Mouse (Mus musculus) induced T-regulatory cell, adult 2 months (primary cell): ENCODE measurements around the gene Hoxb6.

ENCODE experiments used
- DNase-seq: peaks from one replicate; pipeline ENCODE4 v3.0.0-alpha.2; 2012; ENCODE audit warnings: low read depth

Hoxb6 gene

GRCm38 (mm10) chr11:96336597-96336996 lies 44.3 kb downstream of the Hoxb6 start:
- no peak for DNase-seq

GRCm38 (mm10) chr11:96337026-96337425 lies 44.8 kb downstream of the Hoxb6 start:
- DNase-seq = no peak

GRCm38 (mm10) chr11:96338957-96339855 lies 46.9 kb downstream of the Hoxb6 start:
- DNase-seq = no peak

- DNase-seq = no peak
These were observed 48.6 kb downstream of the Hoxb6 start for GRCm38 (mm10) chr11:96340698-96341365.

- no peak for DNase-seq
These were observed 49.7 kb downstream of the Hoxb6 start for GRCm38 (mm10) chr11:96341701-96342575.

- DNase-seq = no peak
These were observed 50.3 kb downstream of the Hoxb6 start for GRCm38 (mm10) chr11:96342576-96342930.

GRCm38 (mm10) chr11:96343206-96343745 lies 51.0 kb downstream of the Hoxb6 start:
- DNase-seq = no peak

GRCm38 (mm10) chr11:96344061-96344877 lies 52.0 kb downstream of the Hoxb6 start:
- DNase-seq = no peak

- DNase-seq = no peak
These were observed 52.5 kb downstream of the Hoxb6 start for GRCm38 (mm10) chr11:96344878-96345159.

- no peak for DNase-seq
These were observed 53.1 kb downstream of the Hoxb6 start for GRCm38 (mm10) chr11:96345220-96345892.

GRCm38 (mm10) chr11:96345893-96346806 lies 53.9 kb downstream of the Hoxb6 start:
- no peak for DNase-seq

- no peak for DNase-seq
These were observed 54.7 kb downstream of the Hoxb6 start for GRCm38 (mm10) chr11:96346916-96347520.

GRCm38 (mm10) chr11:96347717-96348116 lies 55.4 kb downstream of the Hoxb6 start:
- no peak for DNase-seq

GRCm38 (mm10) chr11:96348141-96348928 lies 56.1 kb downstream of the Hoxb6 start:
- DNase-seq = no peak

GRCm38 (mm10) chr11:96348988-96349387 lies 56.7 kb downstream of the Hoxb6 start:
- DNase-seq = no peak

- DNase-seq = no peak
These were observed 57.4 kb downstream of the Hoxb6 start for GRCm38 (mm10) chr11:96349491-96350340.

GRCm38 (mm10) chr11:96350341-96350624 lies 58.0 kb downstream of the Hoxb6 start, which contains the start of gene Hoxb2:
Gene Hoxb2, plus strand, starts transcription at chr11:96350525.
- DNase-seq = no peak

- no peak for DNase-seq
These were observed 58.5 kb downstream of the Hoxb6 start for GRCm38 (mm10) chr11:96350791-96351190.
